Mouse (Mus musculus): ENCODE results near the gene Eif4g3. TPM values are rescaled to one million over a fixed set of nuclear protein-coding genes. Genes with fewer than 3 reads are reported as not detected.
"Not testable (repeated sequence)": the region's sequence is repeated elsewhere in the genome, so short reads cannot be mapped to it uniquely, and the experiment has no call there.

Eif4g3 gene
- 100 to 1,000 TPM in 1 of 2 experiments, 10 to 100 TPM in 1; 90.3 to 107 TPM for total RNA-seq (2021)
- long read RNA-seq, experiment 1, full-length matches to known transcripts, result 1 of 67 reads
- long read RNA-seq, experiment 1, partial matches to known transcripts, result 52 of 67 reads
- long read RNA-seq, experiment 1, other reads (novel, unspliced or antisense), result 14 of 67 reads
- long read RNA-seq, experiment 2, full-length matches to known transcripts, result 4 of 82 reads
- long read RNA-seq, experiment 2, partial matches to known transcripts, result 60 of 82 reads
- long read RNA-seq, experiment 2, other reads (novel, unspliced or antisense), result 18 of 82 reads

DNA sequence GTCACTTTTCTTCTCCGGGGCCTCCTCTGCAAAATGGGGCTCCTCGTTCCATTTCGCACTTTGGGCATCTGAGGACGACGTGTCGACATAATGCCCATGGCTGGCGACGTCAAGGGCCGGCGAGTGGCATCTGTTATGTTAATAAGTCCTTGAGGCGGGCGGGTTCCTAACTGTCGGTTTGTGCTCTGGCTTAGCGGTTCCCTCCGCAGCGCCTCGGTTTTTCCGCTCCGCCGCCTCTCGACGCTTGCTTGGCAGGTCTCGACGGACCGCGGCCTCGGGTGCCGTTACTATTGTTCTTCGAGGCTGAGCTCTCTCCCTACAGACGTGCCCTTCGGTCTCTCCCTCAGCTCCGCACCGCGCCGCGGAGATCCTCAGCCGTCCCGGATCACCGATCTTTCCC is at the start of gene Eif4g3:
Gene Eif4g3, plus strand, starts transcription at position 133 of the 400 bp plus-strand sequence.
- DNase-seq (ENCODE audit: low spot score in 2 of 2), result no peak

- DNase-seq (ENCODE audit: low spot score in 2 of 2), result no peak
These were observed 49.3 kb upstream of the Eif4g3 start for GRCm38 (mm10) chr4:137943540-137943939.

DNA sequence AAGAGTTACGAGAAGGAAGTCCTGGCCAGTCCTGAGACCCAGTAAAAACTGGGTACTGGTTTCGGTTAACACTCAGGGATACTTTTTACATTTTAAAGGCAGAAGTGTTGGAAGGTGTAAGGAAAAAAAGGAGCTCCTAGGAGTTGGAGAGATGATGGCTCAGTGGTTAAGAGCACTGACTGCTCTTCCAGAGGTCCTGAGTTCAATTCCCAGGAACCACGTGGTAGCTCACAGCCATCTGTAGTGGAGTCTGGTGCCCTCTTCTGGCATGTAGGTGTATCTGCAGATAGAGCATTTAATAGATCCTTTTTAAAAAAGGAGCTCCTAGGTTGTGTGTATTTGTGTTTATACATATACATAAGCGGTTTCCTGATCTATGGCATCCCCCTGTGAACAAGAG is 47.4 kb upstream of the Eif4g3 start:
- no peak for DNase-seq (ENCODE audit: low spot score in 2 of 2)

DNA sequence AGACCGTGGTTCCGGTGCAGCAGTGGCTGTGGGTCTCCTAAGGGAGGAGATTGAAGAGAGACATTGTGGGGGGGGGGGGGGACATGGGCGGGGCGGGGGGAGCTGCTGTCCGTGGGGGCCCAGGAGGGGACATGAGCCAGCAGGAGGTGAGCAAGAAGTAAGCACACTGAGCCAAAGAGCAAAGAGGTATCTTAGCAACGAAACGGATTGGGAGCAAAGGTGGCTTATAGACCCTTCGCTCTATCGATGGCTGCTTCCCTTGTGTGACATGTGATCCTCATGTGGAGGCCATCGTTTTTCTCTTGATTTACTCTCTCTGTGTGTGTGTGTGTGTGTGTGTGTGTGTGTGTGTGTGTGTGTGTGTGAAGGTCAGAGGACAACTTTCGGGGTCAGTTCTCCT is 46.4 kb upstream of the Eif4g3 start:
- DNase-seq (ENCODE audit: low spot score in 2 of 2), result no peak

GRCm38 (mm10) chr4:137952840-137953239 is 40.0 kb upstream of the Eif4g3 start:
- peak; percentile 52 to 77 for DNase-seq (ENCODE audit: low spot score in 2 of 2)

DNA sequence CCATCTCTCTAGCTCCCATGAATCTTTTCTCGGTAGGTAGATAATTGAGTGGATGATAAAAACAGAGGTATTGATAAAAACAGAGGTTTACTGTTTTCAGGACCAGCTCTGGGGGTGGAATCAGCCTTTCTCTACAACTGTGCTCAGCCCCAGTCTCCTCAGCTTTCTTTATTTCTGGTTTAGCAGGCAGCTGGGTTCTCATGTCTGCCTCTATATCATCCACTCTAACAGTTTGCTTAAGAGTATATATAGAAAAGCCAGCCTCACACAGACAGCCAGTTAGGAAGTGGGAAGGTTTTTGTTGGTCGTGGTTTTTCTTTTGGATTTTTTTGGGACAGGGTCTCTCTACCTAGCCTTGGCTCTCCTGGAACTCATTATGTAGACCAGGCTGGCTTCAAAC is 38.6 kb upstream of the Eif4g3 start:
- no peak for DNase-seq (ENCODE audit: low spot score in 2 of 2)

DNA sequence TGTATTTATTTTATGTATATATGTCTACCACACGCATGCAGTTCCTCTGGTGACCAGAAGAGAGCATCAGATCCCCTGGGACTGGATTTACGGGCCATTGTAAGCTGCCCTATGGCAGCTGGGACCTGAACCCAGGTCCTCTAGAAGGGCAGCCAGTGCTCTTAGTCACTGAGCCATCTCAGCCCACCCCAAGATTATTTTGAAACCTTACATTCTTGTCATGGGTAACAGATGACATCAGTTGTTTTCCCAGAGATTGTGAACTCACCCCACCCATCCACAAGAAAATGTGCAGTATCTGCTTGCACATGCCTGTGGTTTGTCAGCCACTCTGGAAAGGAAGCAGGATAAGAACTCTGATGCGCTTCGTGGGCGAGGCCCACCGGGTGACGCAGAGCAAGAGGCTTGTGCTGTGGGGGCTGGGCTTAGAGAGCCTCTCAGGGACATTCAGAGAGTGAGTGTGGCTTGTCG is 37.9 kb upstream of the Eif4g3 start:
- no peak for DNase-seq (ENCODE audit: low spot score in 2 of 2)

- DNase-seq (ENCODE audit: low spot score in 2 of 2), result no peak
These were observed 36.6 kb upstream of the Eif4g3 start for GRCm38 (mm10) chr4:137956260-137956659.

GRCm38 (mm10) chr4:137959889-137960665 is 32.7 kb upstream of the Eif4g3 start:
- no peak for DNase-seq (ENCODE audit: low spot score in 2 of 2)

DNA sequence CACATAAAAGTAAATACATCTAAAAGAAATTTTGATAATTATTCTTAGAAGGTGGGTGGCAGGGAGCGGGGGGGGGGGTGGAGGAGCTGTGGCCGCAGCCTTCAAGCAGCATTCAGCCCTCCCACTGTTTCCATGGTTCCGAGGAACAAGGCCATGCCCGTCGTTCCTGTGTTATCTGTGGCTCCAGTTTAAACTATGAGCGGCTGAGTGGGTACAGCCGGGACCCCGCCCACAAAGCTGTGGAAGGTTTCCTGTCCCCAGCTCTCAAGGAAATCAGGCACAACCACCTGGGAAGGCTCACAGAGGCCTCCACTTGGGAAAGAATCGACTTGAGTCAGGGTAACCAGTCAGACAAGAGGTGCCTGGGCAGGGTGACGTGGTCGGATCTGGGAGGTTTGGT is 32.1 kb upstream of the Eif4g3 start:
- DNase-seq (ENCODE audit: low spot score in 2 of 2), result no peak

DNA sequence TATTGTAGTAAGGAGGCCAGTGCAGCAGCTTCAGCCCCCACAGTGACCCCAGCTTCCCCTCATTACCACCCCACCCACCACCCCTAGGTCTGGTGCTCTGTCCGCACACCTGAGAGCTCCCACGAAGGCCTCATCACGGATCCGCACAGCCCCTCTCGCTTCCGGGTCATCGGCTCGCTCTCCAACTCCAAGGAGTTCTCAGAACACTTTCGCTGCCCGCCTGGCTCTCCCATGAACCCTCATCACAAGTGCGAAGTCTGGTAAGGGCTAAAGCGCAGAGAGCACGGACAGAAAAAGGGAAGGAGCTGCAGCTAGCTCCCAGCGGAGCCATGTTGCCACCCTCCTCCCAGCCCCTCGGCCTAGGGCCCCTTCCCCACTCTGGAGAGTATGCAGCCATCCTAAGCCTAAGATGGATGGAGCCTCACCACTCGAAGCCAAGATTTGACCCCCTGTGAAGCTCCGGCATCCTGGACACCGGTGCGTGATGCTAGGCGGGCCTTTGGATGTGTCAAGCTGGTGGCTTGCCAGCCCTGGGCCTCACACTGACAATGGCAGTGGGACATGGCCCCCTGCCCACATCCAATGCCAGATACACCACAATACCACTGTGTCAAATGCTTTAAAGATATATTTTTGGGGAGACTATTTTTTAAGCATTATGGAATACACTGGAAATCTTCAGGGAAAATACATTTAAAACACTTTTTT is 30.0 kb upstream of the Eif4g3 start:
- no peak for DNase-seq (ENCODE audit: low spot score in 2 of 2)

DNA sequence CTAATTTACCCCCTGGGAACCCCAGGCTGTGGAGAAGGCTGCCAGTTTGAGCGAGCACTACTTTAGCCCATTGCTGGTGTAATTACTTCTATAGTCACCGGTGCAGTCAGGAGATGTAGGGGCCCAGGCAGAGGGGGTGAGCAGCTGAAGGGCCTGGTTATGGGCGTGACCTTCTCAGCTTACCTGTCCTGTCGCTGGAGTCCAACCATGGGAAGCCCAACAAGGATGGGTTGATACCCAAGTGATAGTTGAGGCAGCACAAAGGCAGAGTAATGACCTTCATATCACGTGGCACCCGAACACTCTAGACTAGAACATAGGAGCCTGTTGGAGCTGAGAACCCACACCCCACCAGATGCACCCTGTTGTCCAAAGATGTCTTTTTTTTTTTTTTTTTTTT is 29.4 kb upstream of the Eif4g3 start:
- DNase-seq (ENCODE audit: low spot score in 2 of 2), result no peak

GRCm38 (mm10) chr4:137963881-137964584 is 28.8 kb upstream of the Eif4g3 start:
- DNase-seq (ENCODE audit: low spot score in 2 of 2), result peak; percentile 73 to 89

- DNase-seq (ENCODE audit: low spot score in 2 of 2), result no peak
These were observed 28.3 kb upstream of the Eif4g3 start for GRCm38 (mm10) chr4:137964585-137964930.

GRCm38 (mm10) chr4:137968203-137968602 is 24.6 kb upstream of the Eif4g3 start:
- peak in 1 of 2 experiments; percentile 55 for DNase-seq (ENCODE audit: low spot score in 2 of 2)

DNA sequence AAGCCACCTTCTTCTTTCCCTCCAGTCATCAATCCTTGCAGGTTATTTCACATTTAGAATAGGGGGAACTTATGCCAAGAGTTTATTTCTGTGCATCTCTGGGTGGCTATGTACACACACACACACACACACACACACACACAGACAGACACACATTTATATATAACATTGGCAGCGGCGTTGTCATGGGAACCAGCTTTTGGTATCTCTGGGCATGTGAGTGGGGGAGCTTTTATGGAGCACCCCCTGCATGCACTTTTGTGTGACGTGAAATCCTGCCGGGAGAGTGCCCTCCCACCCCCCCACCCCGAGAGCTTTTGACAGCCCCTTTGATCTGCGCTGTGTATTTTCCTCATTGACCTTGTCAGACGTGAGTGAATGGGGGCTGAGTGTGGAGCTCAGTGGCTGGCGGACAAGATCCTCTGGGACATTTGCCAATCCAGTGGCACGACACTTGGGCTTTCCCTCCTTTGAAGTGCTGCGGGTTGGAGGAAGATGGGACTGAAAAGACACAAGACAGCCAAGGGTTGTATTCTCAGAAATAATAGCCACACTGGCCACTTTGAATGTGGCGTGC is 22.1 kb upstream of the Eif4g3 start:
- not testable (repeated sequence) for DNase-seq (ENCODE audit: low spot score in 2 of 2)

- not testable (repeated sequence) for DNase-seq (ENCODE audit: low spot score in 2 of 2)
These were observed 17.9 kb upstream of the Eif4g3 start for GRCm38 (mm10) chr4:137974856-137975432.

GRCm38 (mm10) chr4:137979066-137979644 is 13.7 kb upstream of the Eif4g3 start:
- DNase-seq (ENCODE audit: low spot score in 2 of 2), result not testable (repeated sequence)

DNA sequence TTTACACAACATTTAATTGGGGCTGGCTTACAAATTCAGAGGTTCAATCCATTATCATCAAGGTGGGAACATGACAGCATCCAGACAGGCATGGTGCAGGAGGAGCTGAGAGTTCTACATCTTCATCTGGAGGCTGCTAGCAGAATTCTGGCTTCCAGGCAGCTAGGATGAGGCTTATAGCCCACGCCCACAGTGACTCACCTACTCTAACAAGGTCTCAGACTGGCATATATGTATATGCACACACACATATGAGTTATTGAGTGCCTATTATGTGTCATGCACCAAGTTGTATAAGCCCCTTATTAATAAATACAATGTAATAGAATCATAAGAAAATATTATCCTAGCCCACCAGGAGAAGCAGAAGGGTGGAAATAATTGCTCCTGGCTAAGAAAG is 10.0 kb upstream of the Eif4g3 start:
- no peak for DNase-seq (ENCODE audit: low spot score in 2 of 2)

GRCm38 (mm10) chr4:137984212-137984611 is 8.6 kb upstream of the Eif4g3 start:
- peak; percentile 38 to 68 for DNase-seq (ENCODE audit: low spot score in 2 of 2)

All from gastrocnemius, postnatal 4 days (tissue).